Mouse (Mus musculus) thymus, postnatal 10 days (tissue): ENCODE data around the gene Tph1.

Source experiments
- DNase-seq, 2 experiments: peaks; one replicate each; pipeline ENCODE4 v3.0.0; 2021; ENCODE audit warnings: low spot score in 2 of 2

Tph1 gene

DNA sequence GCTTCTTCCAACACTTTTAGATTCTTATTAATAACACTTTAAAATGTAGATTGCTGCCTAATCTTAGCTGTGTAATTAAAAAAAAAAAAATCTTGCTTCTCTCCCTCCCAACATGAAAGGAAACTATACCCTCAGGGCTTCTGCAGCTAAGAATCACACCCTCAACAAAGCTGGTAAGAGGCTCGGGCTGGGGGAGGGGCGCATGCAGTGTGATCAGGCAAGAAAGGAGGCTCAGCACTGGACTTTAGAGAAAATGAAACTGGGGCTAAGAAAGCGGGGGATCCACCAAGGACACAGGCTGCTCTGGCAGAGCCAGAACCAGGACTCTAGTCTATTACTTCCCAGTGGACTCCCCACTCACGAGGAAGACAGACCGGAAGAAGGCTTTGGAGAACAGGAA lies 71.2 kb downstream of the Tph1 start:
- DNase-seq: no peak

DNA sequence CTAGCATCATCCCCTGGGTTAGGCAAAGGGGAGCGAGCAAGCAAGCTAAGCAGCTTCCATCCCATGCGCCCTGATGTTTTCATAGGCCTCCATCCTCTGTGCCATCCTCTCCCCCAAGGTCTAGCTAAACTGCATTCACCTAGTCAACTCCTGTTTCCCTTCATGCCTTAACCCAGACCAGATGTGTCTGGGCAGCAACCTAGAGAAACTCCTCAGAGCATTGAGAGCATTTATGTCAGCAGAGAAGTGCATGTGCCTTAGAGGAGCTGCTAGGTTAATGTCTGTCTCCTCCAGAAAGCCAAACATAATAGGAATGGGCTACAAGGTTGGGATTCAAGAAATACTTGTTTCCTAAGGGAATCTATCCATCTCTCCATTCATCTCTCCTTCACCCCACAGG lies 75.3 kb downstream of the Tph1 start:
- DNase-seq: no peak
